Mouse (Mus musculus) frontal cortex, adult 2 months (tissue): ENCODE results near the gene Pkig. TPM values are rescaled to one million over a fixed set of nuclear protein-coding genes. Genes with fewer than 3 reads are reported as not detected.
"Not testable (repeated sequence)": the region's sequence is repeated elsewhere in the genome, so short reads cannot be mapped to it uniquely, and the experiment has no call there.

Experiments
- DNase-seq, 2 experiments: peaks; one replicate each; pipeline ENCODE4 v3.0.0; 2022; ENCODE audit warnings: low spot score in 1 of 2; ENCODE audit errors: extremely low spot score in 1 of 2
- polyA plus RNA-seq: library from polyadenylated mRNA; depleted of rRNA; stranded (reverse); fragments of >200 nt; gene quantifications from 2 replicates; pipeline ENCODE4 v1.2.3, GENCODE M21; 2012; rRNA removed

The Pkig gene
- polyA plus RNA-seq, result 194 and 214 TPM in 2 replicates

GRCm38 (mm10) chr2:163657975-163658886, at the start of gene Pkig:
TSS of gene Pkig (plus strand) at chr2:163658386.
- DNase-seq, result peak; percentile 52 to 84

- DNase-seq, result no peak
Measured at GRCm38 (mm10) chr2:163609281-163609975, 48.8 kb upstream of the Pkig start.

DNA sequence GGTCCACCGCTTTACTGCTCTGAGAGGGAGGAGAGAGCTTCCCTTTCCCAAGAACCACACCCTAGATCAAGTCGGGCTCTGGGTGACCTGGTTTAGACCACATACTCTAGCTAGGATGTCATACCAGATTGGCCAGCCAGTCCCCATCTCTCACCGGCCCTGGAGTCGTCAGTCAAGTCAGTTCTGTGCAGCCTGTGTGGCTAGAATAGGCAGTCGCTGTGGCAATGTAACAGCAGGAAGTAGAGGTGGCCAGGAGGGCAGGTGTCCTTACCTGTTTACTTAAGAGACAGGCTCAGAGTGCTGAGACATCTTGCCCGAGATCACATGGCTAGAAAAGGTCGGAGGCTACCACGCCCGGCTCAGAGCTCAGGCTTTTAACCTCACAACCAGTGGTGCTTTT, 47.0 kb upstream of the Pkig start:
- no peak for DNase-seq

DNA sequence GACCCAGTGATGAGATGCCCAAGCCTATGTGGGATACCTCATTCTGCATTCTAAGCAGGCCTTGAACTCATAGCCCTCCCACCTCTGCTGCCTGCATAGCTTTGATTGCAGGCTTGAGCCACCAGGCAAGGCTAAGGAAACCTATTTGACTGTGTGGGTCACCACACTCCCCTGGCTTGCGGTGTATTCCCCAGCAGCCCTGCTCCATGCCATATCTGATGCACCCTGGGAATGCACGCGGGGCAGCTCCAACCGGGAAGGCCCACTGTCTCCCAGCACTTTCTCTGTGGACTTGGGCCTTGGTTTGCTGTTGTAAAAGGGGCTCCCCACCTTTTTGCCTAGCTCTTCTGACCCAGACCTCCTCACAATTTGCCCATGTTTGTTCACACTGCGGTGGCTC, 45.0 kb upstream of the Pkig start:
- DNase-seq, result no peak

- DNase-seq, result no peak
Measured at GRCm38 (mm10) chr2:163613990-163614389, 44.2 kb upstream of the Pkig start.

GRCm38 (mm10) chr2:163615401-163615800, 42.8 kb upstream of the Pkig start:
- DNase-seq, result no peak

- DNase-seq, result peak in 1 of 2 experiments; percentile 24
Measured at GRCm38 (mm10) chr2:163615906-163616651, 42.1 kb upstream of the Pkig start.

DNA sequence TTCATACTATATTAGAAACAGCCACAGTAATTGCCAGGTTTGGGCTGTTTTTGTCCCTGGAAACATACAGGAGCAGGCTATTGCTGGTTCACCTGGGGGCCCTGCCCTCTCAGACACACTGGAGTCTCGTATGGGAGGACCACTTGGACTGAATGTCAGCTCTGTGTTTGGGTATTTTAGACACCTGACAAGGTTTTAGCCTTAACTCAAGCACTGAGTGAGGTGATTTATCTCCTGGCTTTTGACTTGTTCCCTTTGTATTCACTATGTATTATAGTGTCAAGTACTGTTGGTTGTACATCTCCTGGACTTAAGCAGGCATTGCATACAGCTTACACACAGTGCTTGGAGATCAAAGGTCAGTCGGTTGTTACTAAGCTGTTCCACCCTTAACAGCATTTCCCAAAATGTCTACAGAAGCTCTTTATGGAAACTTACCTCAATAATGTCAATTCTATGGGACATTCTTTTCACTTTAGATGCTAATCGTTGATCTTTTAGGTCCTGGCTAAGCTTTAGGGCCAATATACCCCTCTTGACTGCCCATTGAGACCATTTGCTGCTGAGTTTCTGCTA, 41.4 kb upstream of the Pkig start:
- no peak for DNase-seq

DNA sequence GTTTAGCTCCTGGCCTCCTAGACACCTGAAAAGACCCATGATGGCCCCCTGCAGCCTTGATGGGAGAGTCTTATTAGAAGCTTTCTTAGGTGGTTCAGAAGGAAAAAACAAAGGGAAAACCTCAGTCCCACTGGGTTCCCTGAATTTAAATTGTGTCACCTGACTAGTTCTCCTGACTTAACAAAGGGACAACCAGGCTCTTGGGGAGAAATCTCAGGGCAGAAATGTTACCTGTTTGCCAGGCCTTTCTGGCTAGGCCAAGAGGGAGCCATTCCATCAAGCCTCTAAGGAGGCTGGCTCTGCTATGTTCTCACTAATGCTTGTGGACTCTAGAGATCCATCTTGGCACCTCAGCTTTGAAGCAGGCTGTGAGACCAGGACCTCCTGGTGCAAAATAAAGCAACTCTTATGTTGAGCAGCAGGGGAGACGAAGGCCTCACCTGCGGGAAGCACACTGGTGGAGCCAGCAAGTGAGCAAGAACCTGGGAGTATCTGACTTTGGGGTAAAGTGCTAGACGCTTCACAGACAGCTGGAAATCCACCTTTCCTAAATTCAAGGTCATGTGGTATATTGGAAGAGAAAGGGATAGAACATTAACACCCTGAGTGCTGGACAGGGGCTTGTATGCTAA, 40.8 kb upstream of the Pkig start:
- no peak for DNase-seq

DNA sequence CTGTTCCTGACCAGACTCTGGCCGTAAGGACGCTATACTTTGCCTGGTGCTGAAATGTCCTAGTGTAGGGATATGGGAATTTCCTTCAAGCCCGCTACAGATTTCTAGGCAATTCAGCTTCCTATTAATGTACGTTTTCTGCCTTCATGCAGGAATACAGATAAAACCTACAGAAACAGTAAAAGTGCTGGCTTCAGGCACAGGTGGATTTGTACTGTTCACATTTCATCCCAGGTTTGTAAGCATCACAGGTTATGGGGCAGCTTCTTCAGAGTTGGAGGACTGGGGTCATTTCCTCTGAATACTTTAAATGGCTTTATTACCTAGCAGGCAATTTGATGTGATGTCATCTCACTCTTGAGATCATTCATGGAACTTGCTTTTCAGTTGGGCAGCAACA, 40.3 kb upstream of the Pkig start:
- DNase-seq, result no peak

DNA sequence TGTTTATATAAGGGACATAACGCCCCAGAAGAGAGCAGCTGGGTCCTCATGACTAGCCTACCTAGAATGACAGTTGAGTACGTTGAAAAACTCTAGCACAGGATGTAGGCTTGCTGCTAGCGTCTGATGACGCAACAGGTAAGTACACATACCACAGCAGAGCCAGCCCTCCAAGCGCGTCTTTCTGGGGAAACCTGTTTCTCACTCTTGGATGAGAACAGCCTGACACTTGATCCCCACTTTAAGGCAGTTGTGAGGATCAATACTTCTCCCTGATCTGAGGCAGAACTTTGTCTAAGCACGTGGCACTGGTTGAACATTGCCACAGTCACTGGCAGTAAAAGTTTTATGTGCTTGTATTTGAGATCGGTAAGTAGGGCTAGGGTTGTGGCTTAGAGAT, 37.7 kb upstream of the Pkig start:
- no peak for DNase-seq

DNA sequence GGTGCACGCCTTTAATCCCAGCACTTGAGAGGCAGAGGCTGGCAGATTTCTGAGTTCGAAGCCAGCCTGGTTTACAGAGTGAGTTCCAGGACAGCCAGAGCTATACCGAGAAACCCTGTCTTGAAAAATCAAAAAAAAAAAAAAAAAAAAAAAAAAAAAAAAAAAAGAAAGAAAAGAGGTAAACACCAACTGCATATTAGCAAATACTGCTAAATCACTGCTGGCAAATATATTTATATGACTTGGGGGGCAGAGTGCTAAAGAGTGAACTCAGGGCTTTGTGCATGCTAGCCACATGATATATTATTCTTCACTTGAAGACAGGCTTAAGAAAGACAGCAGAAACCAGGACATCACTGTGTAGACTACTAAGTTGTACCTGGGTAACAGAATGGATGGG, 36.8 kb upstream of the Pkig start:
- DNase-seq, result not testable (repeated sequence)

DNA sequence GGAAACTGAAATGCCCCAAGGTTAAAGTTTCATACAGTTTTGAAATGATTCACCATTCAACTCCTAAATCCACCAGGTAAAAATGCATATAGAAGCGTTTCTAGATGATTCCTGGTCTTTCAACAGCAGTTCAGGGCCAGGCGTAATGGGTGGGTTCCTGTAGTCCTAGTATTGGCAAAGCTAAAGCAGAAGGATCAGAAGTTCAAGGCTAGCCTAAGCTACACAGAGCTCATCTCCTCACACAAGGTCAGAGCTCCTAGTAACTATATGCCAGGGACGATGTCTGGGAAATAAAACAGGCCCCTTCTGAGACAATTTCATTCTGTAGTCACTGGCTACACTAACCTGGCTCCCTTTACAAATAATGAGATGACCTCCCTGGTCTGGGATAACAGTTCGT, 27.0 kb upstream of the Pkig start:
- DNase-seq, result no peak

DNA sequence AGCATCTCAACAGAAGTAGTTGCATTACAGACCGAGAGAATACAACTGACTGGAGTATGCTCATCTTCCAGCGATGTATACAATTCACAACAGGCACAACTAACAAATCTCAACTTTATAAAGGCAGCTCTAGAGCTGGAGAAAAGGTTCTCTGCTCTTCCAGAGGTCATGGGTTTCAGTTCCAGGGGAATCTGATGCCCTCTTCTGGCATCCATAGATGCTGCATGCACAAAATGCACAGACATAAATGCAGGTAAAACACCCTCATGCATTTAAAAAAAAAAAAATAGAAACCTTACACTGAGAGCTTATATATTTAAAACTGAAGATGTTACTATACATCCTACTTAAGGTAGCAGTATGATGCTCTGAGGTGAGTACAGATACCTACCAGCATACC, 26.5 kb upstream of the Pkig start:
- DNase-seq, result no peak

GRCm38 (mm10) chr2:163634211-163634610, 24.0 kb upstream of the Pkig start:
- no peak for DNase-seq

DNA sequence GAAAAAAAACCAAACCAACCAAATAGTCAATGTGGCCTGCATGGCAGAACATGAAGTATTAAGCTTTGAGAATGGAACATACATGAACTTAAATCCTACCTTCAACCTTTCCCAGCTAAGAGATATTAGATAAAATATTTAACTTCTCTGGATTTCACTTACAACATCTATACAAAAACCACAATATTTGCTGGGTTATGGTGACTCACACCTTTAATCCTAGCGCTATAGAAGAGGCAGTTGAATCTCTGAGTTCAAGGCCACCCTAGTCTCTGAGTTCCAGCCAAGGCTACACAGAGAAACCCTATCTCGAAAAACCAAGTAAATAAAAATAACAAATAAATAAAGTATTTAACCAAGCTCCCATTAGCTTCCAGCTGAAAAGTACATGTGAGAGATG, 22.1 kb upstream of the Pkig start:
- DNase-seq, result no peak

DNA sequence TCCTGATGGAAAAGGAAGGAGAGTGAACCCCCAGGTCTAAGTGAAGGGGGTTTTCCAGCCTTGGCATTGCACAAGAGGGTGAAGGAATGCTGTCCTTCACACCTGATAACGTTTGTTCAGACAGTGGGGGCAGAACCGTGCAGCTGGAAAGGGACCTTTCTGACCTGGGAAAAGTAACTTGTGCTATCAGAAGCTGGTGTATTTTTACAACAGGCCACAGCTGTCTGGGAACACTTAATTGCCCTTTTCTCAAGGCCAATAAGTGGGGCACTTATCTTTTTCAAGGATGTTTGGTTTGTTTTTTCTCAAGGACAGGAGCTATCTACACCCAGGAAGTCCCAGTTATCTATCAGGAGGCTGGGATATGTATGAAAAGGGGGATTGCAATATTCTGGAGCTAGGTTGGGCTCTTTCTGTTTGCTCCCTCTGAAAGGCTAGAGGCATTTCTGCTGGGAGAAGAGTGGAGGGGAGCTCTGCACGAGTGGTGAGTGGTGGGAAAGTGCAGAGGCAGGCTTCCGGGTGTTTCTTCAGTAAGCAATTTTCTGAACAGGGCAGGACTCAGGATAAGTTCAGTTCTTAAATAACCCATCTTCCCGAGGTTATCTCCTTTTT, 20.4 kb upstream of the Pkig start:
- DNase-seq, result no peak

DNA sequence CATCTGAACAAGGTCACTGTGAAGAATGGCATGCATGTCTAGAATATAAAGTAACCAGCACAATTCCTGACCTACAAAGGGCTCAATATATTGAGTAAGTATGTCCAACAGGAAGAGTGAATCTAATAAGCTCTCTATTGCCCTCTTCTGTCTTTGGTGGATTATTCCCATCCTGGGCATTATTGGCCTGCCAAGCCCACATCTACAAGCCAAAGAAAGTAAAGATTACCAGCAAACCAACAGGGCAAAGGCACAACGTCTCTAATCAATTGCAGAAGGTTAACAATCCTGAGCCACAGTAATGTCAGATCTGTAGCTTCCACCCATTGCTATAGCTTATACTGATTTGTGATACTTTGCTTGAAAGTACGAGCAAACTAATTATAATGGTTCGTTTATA, 17.7 kb upstream of the Pkig start:
- no peak for DNase-seq

GRCm38 (mm10) chr2:163641681-163642080, 16.5 kb upstream of the Pkig start:
- no peak for DNase-seq
